Mouse (Mus musculus) adrenal gland, postnatal 4 days (tissue): Measurements from ENCODE around the gene Olfr259. TPM values are rescaled to one million over a fixed set of nuclear protein-coding genes. Genes with fewer than 3 reads are reported as not detected.

Experiments used
- DNase-seq, 2 experiments: peaks; one replicate each; pipeline ENCODE4 v3.0.0; 2021 to 2022; ENCODE audit warnings: low spot score in 2 of 2, mixed read lengths in 2 of 2
- long read RNA-seq, 2 experiments: library from polyadenylated mRNA; stranded (forward); transcript quantifications; one replicate each; pipeline ENCODE4 v2.0.0; 2021
- total RNA-seq, 2 experiments: library from RNA; stranded (reverse); gene quantifications; 2 replicates each; pipeline ENCODE4 v1.2.3; 2021

Gene Olfr259
- not detected for total RNA-seq
- long read RNA-seq, experiment 1 = 0 reads
- long read RNA-seq, experiment 2 = 0 reads

- no peak for DNase-seq
Measured at GRCm38 (mm10) chr2:87114467-87114866, at the start of gene Olfr259. Gene Olfr259, minus strand, starts transcription at chr2:87114567.

GRCm38 (mm10) chr2:87152524-87152923, 38.2 kb upstream of the Olfr259 start, which contains the start of gene Olfr1111:
Gene Olfr1111, minus strand, starts transcription at chr2:87152624.
- DNase-seq = no peak

- no peak for DNase-seq
Measured at GRCm38 (mm10) chr2:87140200-87140599, 25.8 kb upstream of the Olfr259 start, which contains the start of gene Olfr1110. Gene Olfr1110, minus strand, starts transcription at chr2:87140300.

- DNase-seq = no peak
Measured at GRCm38 (mm10) chr2:87095908-87096307, 18.5 kb downstream of the Olfr259 start, which contains the start of gene Olfr1109. Gene Olfr1109, minus strand, starts transcription at chr2:87096008.

- no peak for DNase-seq
Measured at GRCm38 (mm10) chr2:87075717-87076116, 38.6 kb downstream of the Olfr259 start, which contains the start of gene Olfr1107. Gene Olfr1107, minus strand, starts transcription at chr2:87075817.

Other genes with a start within 250 kb of the Olfr259 start
- gene Gm13723, start 239.8 kb downstream of the Olfr259 start, total RNA-seq = not detected
- not detected for gene Olfr1097, start 222.4 kb downstream of the Olfr259 start, total RNA-seq
- not detected for gene Olfr1098, start 190.0 kb downstream of the Olfr259 start, total RNA-seq
- gene Olfr1099, start 153.9 kb downstream of the Olfr259 start, total RNA-seq = not detected
- gene Olfr1100, start 134.6 kb downstream of the Olfr259 start, total RNA-seq = not detected
- gene Olfr1101, start 123.3 kb downstream of the Olfr259 start, total RNA-seq = not detected
- gene Olfr1102, start 116.2 kb downstream of the Olfr259 start, total RNA-seq = not detected
- not detected for gene Olfr1104, start 87.5 kb downstream of the Olfr259 start, total RNA-seq
- gene Olfr1105, start 78.0 kb downstream of the Olfr259 start, total RNA-seq = not detected
- gene Olfr1106, start 62.3 kb downstream of the Olfr259 start, total RNA-seq = not detected
- not detected for gene Olfr1107, start 38.8 kb downstream of the Olfr259 start, total RNA-seq
- not detected for gene Olfr1109, start 18.6 kb downstream of the Olfr259 start, total RNA-seq
- gene Olfr1110, start 25.7 kb upstream of the Olfr259 start, total RNA-seq = not detected
- gene Olfr1111, start 38.1 kb upstream of the Olfr259 start, total RNA-seq = not detected
- not detected for gene Olfr1112, start 73.2 kb upstream of the Olfr259 start, total RNA-seq
- not detected for gene Olfr1113, start 94.4 kb upstream of the Olfr259 start, total RNA-seq
- gene Olfr1115, start 133.4 kb upstream of the Olfr259 start, total RNA-seq = not detected
- not detected for gene Olfr1116, start 153.0 kb upstream of the Olfr259 start, total RNA-seq
- gene Olfr1118, start 193.0 kb upstream of the Olfr259 start, total RNA-seq = not detected
- gene Olfr1120, start 240.2 kb upstream of the Olfr259 start, total RNA-seq = not detected